Mouse (Mus musculus): ENCODE measurements around the gene Lypla2.

DNA sequence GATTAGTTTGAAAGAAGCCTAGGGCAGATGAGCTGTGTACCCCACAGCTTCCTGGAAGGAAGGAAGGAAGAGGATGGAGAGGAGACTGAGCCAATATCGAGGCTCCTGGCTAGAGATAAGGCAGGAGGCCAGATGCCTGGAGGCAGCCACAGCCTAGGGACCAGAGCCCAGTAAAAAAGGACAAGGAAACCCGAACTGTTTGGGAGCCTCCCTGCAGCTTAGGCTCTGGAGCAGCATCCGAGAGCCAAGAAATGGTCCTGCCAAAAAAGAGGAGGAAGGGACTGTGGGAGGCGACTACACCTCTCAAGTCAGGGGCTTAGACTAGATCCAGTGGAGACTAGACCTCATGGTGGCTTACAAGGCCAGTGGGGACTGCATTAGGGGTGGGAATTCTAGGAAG is 29.0 kb downstream of the Lypla2 start:
- TF ChIP-seq EP300 (IDR thresholded peaks at IDR 0.05; ENCODE audit: low read depth): no peak
- TF ChIP-seq CTCF (IDR thresholded peaks at IDR 0.05; ENCODE audit: low read depth): no peak
